Mouse (Mus musculus): ENCODE results near the gene Ilf2. TPM values are rescaled to one million over a fixed set of nuclear protein-coding genes. Genes with fewer than 3 reads are reported as not detected.
A peak's percentile ranks its signal among the peaks of the same experiment; 100 is the strongest.

Gene Ilf2
- total and polyA plus RNA-seq, 2 experiments from 2014 or later = 136 to 182 TPM

GRCm38 (mm10) chr3:90513796-90514590, 38.1 kb downstream of the Ilf2 start, which contains the start of the genes S100a1 and S100a13:
TSS of gene S100a1 (minus strand) at chr3:90514392.
TSS of gene S100a13 (plus strand) at chr3:90514435.
- 6% methylated on average over 25 of the region's 25 CpGs for WGBS
- peaks cover 8% of the 10 kb centered on the region; the same call in 1 of the 2 replicates for H3K4me1 ChIP-seq (ENCODE audit: insufficient read depth, low read length)
- H3K4me3 ChIP-seq (ENCODE audit: low read depth, low read length) = peak within 1 kb of the TSS; percentile 35
- H3K36me3 ChIP-seq (ENCODE audit: insufficient read depth, low read length) = no peaks in the 10 kb centered on the region
- TF ChIP-seq CTCF (IDR thresholded peaks at IDR 0.05) = peak; percentile 43
- no peak within 1 kb of the TSS for H3K27ac ChIP-seq (ENCODE audit: low read depth, low read length)
- peak within 1 kb of the TSS; percentile 61 for H3K4me2 ChIP-seq (ENCODE audit: low read depth, low read length, poor library complexity, severe bottlenecking)
- peaks cover 29% of the 10 kb centered on the region for H3K27me3 ChIP-seq (ENCODE audit: insufficient read depth, low read length)
- H3K9me3 ChIP-seq (ENCODE audit: low read length) = no peaks in the 10 kb centered on the region
- H3K9ac ChIP-seq (replicated peaks; ENCODE audit: low read length, poor library complexity, severe bottlenecking) = peak within 1 kb of the TSS; percentile 24; the same call in 1 of the 2 replicates
- ATAC-seq (ENCODE audit: low FRiP score) (no peak), DNase-seq (ENCODE audit: low spot score) (peak; percentile 46)

GRCm38 (mm10) chr3:90514691-90515090, 38.8 kb downstream of the Ilf2 start:
- H3K36me3 ChIP-seq (ENCODE audit: insufficient read depth, low read length) = no peaks in the 10 kb centered on the region
- H3K4me2 ChIP-seq (ENCODE audit: low read depth, low read length, poor library complexity, severe bottlenecking) = peak overlapping the region; percentile 61
- peaks cover 7% of the 10 kb centered on the region; the same call in 1 of the 2 replicates for H3K4me1 ChIP-seq (ENCODE audit: insufficient read depth, low read length)
- DNase-seq (ENCODE audit: low spot score) (no peak), ATAC-seq (ENCODE audit: low FRiP score) (no peak)
- H3K9ac ChIP-seq (replicated peaks; ENCODE audit: low read length, poor library complexity, severe bottlenecking) = peak overlapping the region; percentile 24; the same call in 1 of the 2 replicates
- no peaks in the 10 kb centered on the region for H3K9me3 ChIP-seq (ENCODE audit: low read length)
- no peak overlapping the region for H3K27ac ChIP-seq (ENCODE audit: low read depth, low read length)
- peak overlapping the region; percentile 35 for H3K4me3 ChIP-seq (ENCODE audit: low read depth, low read length)
- peaks cover 29% of the 10 kb centered on the region for H3K27me3 ChIP-seq (ENCODE audit: insufficient read depth, low read length)
- WGBS = 2% methylated on average over 10 of the region's 10 CpGs
- TF ChIP-seq CTCF (IDR thresholded peaks at IDR 0.05) = no peak

- Histone ChIP-seq H3K4me2 (ENCODE audit: low read depth, low read length, poor library complexity, severe bottlenecking) (peak overlapping the region; percentile 61), H3K4me3 (ENCODE audit: low read depth, low read length) (peak overlapping the region; percentile 35), H3K27me3 (ENCODE audit: insufficient read depth, low read length) (peaks cover 29% of the 10 kb centered on the region), H3K36me3 (ENCODE audit: insufficient read depth, low read length) (no peaks in the 10 kb centered on the region), H3K4me1 (ENCODE audit: insufficient read depth, low read length) (peaks cover 5% of the 10 kb centered on the region; the same call in 1 of the 2 replicates), H3K27ac (ENCODE audit: low read depth, low read length) (no peak overlapping the region), H3K9ac (replicated peaks; ENCODE audit: low read length, poor library complexity, severe bottlenecking) (0 out of 2 replicates have a peak overlapping the region, but pooled peaks have one; percentile 13), H3K9me3 (ENCODE audit: low read length) (no peaks in the 10 kb centered on the region)
- ATAC-seq (ENCODE audit: low FRiP score) (no peak), DNase-seq (ENCODE audit: low spot score) (no peak)
- TF ChIP-seq CTCF (IDR thresholded peaks at IDR 0.05) = no peak
- WGBS = 75% methylated on average over 1 of the region's 1 CpGs
These were observed 39.3 kb downstream of the Ilf2 start for GRCm38 (mm10) chr3:90515242-90515641.

GRCm38 (mm10) chr3:90515789-90516188, 39.9 kb downstream of the Ilf2 start:
- 91% methylated on average over 4 of the region's 4 CpGs for WGBS
- Histone ChIP-seq H3K4me1 (ENCODE audit: insufficient read depth, low read length) (peaks cover 5% of the 10 kb centered on the region; the same call in 1 of the 2 replicates), H3K36me3 (ENCODE audit: insufficient read depth, low read length) (no peaks in the 10 kb centered on the region), H3K4me2 (ENCODE audit: low read depth, low read length, poor library complexity, severe bottlenecking) (no peak overlapping the region), H3K9ac (replicated peaks; ENCODE audit: low read length, poor library complexity, severe bottlenecking) (no peak overlapping the region), H3K27me3 (ENCODE audit: insufficient read depth, low read length) (peaks cover 29% of the 10 kb centered on the region), H3K27ac (ENCODE audit: low read depth, low read length) (no peak overlapping the region), H3K4me3 (ENCODE audit: low read depth, low read length) (no peak overlapping the region), H3K9me3 (ENCODE audit: low read length) (no peaks in the 10 kb centered on the region)
- no peak for ATAC-seq (ENCODE audit: low FRiP score)
- no peak for TF ChIP-seq CTCF (IDR thresholded peaks at IDR 0.05)
- no peak for DNase-seq (ENCODE audit: low spot score)

- H3K4me2 ChIP-seq (ENCODE audit: low read depth, low read length, poor library complexity, severe bottlenecking) = no peak overlapping the region
- ATAC-seq (ENCODE audit: low FRiP score) = no peak
- WGBS = 93% methylated on average over 4 of the region's 4 CpGs
These were observed 41.8 kb downstream of the Ilf2 start for GRCm38 (mm10) chr3:90517711-90518110.

GRCm38 (mm10) chr3:90525421-90525820, 49.5 kb downstream of the Ilf2 start:
- 75% methylated on average over 4 of the region's 4 CpGs for WGBS
- H3K4me3 ChIP-seq (ENCODE audit: low read depth, low read length) = no peak overlapping the region
- H3K36me3 ChIP-seq (ENCODE audit: insufficient read depth, low read length) = no peaks in the 10 kb centered on the region
- TF ChIP-seq CTCF (IDR thresholded peaks at IDR 0.05) = peak; percentile 75
- no peaks in the 10 kb centered on the region for H3K27me3 ChIP-seq (ENCODE audit: insufficient read depth, low read length)
- DNase-seq (ENCODE audit: low spot score) (peak; percentile 82), ATAC-seq (ENCODE audit: low FRiP score) (no peak)
- no peak overlapping the region for H3K27ac ChIP-seq (ENCODE audit: low read depth, low read length)
- H3K9ac ChIP-seq (replicated peaks; ENCODE audit: low read length, poor library complexity, severe bottlenecking) = no peak overlapping the region
- no peak overlapping the region for H3K4me2 ChIP-seq (ENCODE audit: low read depth, low read length, poor library complexity, severe bottlenecking)
- no peaks in the 10 kb centered on the region for H3K9me3 ChIP-seq (ENCODE audit: low read length)
- no peaks in the 10 kb centered on the region for H3K4me1 ChIP-seq (ENCODE audit: insufficient read depth, low read length)

More at GRCm38 (mm10) chr3:90517711-90518110, 41.8 kb downstream of the Ilf2 start:
- no peak overlapping the region for H3K4me3 ChIP-seq (ENCODE audit: low read depth, low read length)
- peaks cover 29% of the 10 kb centered on the region for H3K27me3 ChIP-seq (ENCODE audit: insufficient read depth, low read length)
- no peaks in the 10 kb centered on the region for H3K36me3 ChIP-seq (ENCODE audit: insufficient read depth, low read length)
- peaks cover 5% of the 10 kb centered on the region; the same call in 1 of the 2 replicates for H3K4me1 ChIP-seq (ENCODE audit: insufficient read depth, low read length)
- DNase-seq (ENCODE audit: low spot score) = no peak
- no peak overlapping the region for H3K27ac ChIP-seq (ENCODE audit: low read depth, low read length)
- no peaks in the 10 kb centered on the region for H3K9me3 ChIP-seq (ENCODE audit: low read length)
- no peak overlapping the region for H3K9ac ChIP-seq (replicated peaks; ENCODE audit: low read length, poor library complexity, severe bottlenecking)
- TF ChIP-seq CTCF (IDR thresholded peaks at IDR 0.05) = no peak

Measured in midbrain, postnatal 0 days (tissue).